Mouse (Mus musculus): Measurements from ENCODE around the gene Hacd2. TPM values are rescaled to one million over a fixed set of nuclear protein-coding genes. Genes with fewer than 3 reads are reported as not detected.

Gene Hacd2
- polyA plus RNA-seq, 1 experiment from 2014 or later, result 132 TPM

- no peak for ATAC-seq (ENCODE audit: insufficient number of reproducible peaks, low FRiP score, low TSS enrichment, low read depth)
- Histone ChIP-seq H3K4me2 (no peak overlapping the region), H3K4me1 (no peaks in the 10 kb centered on the region), H3K9ac (no peak overlapping the region), H3K36me3 (no peaks in the 10 kb centered on the region), H3K27ac (no peak overlapping the region), H3K4me3 (no peak overlapping the region), H3K9me3 (no peaks in the 10 kb centered on the region), H3K27me3 (no peaks in the 10 kb centered on the region)
Measured at GRCm38 (mm10) chr16:35008447-35008846, 13.8 kb upstream of the Hacd2 start.

- no peaks in the 10 kb centered on the region for H3K4me1 ChIP-seq
- no peak for ATAC-seq (ENCODE audit: insufficient number of reproducible peaks, low FRiP score, low TSS enrichment, low read depth)
- no peak overlapping the region for H3K9ac ChIP-seq
- no peaks in the 10 kb centered on the region for H3K9me3 ChIP-seq
- H3K4me2 ChIP-seq, result no peak overlapping the region
- no peaks in the 10 kb centered on the region for H3K36me3 ChIP-seq
- H3K27me3 ChIP-seq, result no peaks in the 10 kb centered on the region
- WGBS, result 85% methylated on average over 2 of the region's 2 CpGs
- no peak overlapping the region for H3K27ac ChIP-seq
- H3K4me3 ChIP-seq, result no peak overlapping the region
Measured at GRCm38 (mm10) chr16:35013501-35013900, 8.7 kb upstream of the Hacd2 start.

GRCm38 (mm10) chr16:35016491-35016890, 5.7 kb upstream of the Hacd2 start:
- H3K4me3 ChIP-seq, result no peak overlapping the region
- no peak overlapping the region for H3K27ac ChIP-seq
- no peak overlapping the region for H3K9ac ChIP-seq
- H3K36me3 ChIP-seq, result no peaks in the 10 kb centered on the region
- no peak overlapping the region for H3K4me2 ChIP-seq
- H3K27me3 ChIP-seq, result peaks cover 15% of the 10 kb centered on the region; the same call in 1 of the 2 replicates
- WGBS, result 58% methylated on average over 3 of the region's 3 CpGs
- H3K9me3 ChIP-seq, result no peaks in the 10 kb centered on the region
- ATAC-seq (ENCODE audit: insufficient number of reproducible peaks, low FRiP score, low TSS enrichment, low read depth), result no peak
- no peaks in the 10 kb centered on the region for H3K4me1 ChIP-seq

GRCm38 (mm10) chr16:35018470-35018974, 3.7 kb upstream of the Hacd2 start:
- H3K9ac ChIP-seq, result no peak overlapping the region
- no peak for ATAC-seq (ENCODE audit: insufficient number of reproducible peaks, low FRiP score, low TSS enrichment, low read depth)
- H3K27ac ChIP-seq, result no peak overlapping the region
- WGBS, result 83% methylated on average over 1 of the region's 1 CpGs
- H3K4me2 ChIP-seq, result no peak overlapping the region
- H3K4me1 ChIP-seq, result no peaks in the 10 kb centered on the region
- no peak overlapping the region for H3K4me3 ChIP-seq
- no peaks in the 10 kb centered on the region for H3K9me3 ChIP-seq
- no peaks in the 10 kb centered on the region for H3K36me3 ChIP-seq
- H3K27me3 ChIP-seq, result peaks cover 15% of the 10 kb centered on the region; the same call in 1 of the 2 replicates

GRCm38 (mm10) chr16:35021903-35022241, 356 bp upstream of the Hacd2 start:
- Histone ChIP-seq H3K4me2 (peak overlapping the region; percentile 61), H3K9ac (no peak overlapping the region), H3K4me3 (peak overlapping the region; percentile 99), H3K36me3 (no peaks in the 10 kb centered on the region), H3K27me3 (peaks cover 15% of the 10 kb centered on the region; the same call in 1 of the 2 replicates), H3K27ac (no peak overlapping the region), H3K4me1 (no peaks in the 10 kb centered on the region), H3K9me3 (no peaks in the 10 kb centered on the region)
- no peak for ATAC-seq (ENCODE audit: insufficient number of reproducible peaks, low FRiP score, low TSS enrichment, low read depth)
- 54% methylated on average over 5 of the region's 5 CpGs for WGBS

- Histone ChIP-seq H3K9me3 (no peaks in the 10 kb centered on the region), H3K4me2 (peak overlapping the region; percentile 61), H3K27ac (peak overlapping the region; percentile 86; the same call in 1 of the 2 replicates), H3K4me3 (peak overlapping the region; percentile 99), H3K36me3 (no peaks in the 10 kb centered on the region), H3K27me3 (peaks cover 15% of the 10 kb centered on the region; the same call in 1 of the 2 replicates), H3K9ac (peak overlapping the region; percentile 82), H3K4me1 (no peaks in the 10 kb centered on the region)
- 9% methylated on average over 8 of the region's 8 CpGs for WGBS
- no peak for ATAC-seq (ENCODE audit: insufficient number of reproducible peaks, low FRiP score, low TSS enrichment, low read depth)
Measured at GRCm38 (mm10) chr16:35023138-35023735, 1.0 kb downstream of the Hacd2 start.

- no peak overlapping the region for H3K27ac ChIP-seq
- no peak overlapping the region for H3K4me2 ChIP-seq
- no peaks in the 10 kb centered on the region for H3K9me3 ChIP-seq
- no peak overlapping the region for H3K9ac ChIP-seq
- H3K4me1 ChIP-seq, result no peaks in the 10 kb centered on the region
- H3K4me3 ChIP-seq, result no peak overlapping the region
- H3K27me3 ChIP-seq, result peaks cover 13% of the 10 kb centered on the region; the same call in 1 of the 2 replicates
- WGBS, result 83% methylated on average over 5 of the region's 5 CpGs
- no peak for ATAC-seq (ENCODE audit: insufficient number of reproducible peaks, low FRiP score, low TSS enrichment, low read depth)
- peaks cover 8% of the 10 kb centered on the region; the same call in 1 of the 2 replicates for H3K36me3 ChIP-seq
Measured at GRCm38 (mm10) chr16:35024300-35024699, 2.1 kb downstream of the Hacd2 start.

- peaks cover 14% of the 10 kb centered on the region; the same call in 1 of the 2 replicates for H3K36me3 ChIP-seq
- no peaks in the 10 kb centered on the region for H3K9me3 ChIP-seq
- no peaks in the 10 kb centered on the region for H3K4me1 ChIP-seq
- H3K4me3 ChIP-seq, result no peak overlapping the region
- no peak overlapping the region for H3K27ac ChIP-seq
- H3K27me3 ChIP-seq, result peaks cover 4% of the 10 kb centered on the region; the same call in 1 of the 2 replicates
- H3K4me2 ChIP-seq, result no peak overlapping the region
- no peak overlapping the region for H3K9ac ChIP-seq
- no peak for ATAC-seq (ENCODE audit: insufficient number of reproducible peaks, low FRiP score, low TSS enrichment, low read depth)
- WGBS, result 87% methylated on average over 4 of the region's 4 CpGs
Measured at GRCm38 (mm10) chr16:35025347-35025746, 3.1 kb downstream of the Hacd2 start.

GRCm38 (mm10) chr16:35033241-35033640, 11.0 kb downstream of the Hacd2 start:
- H3K4me2 ChIP-seq, result no peak overlapping the region
- peaks cover 19% of the 10 kb centered on the region for H3K36me3 ChIP-seq
- H3K27ac ChIP-seq, result peak overlapping the region; percentile 78
- WGBS, result 69% methylated on average over 3 of the region's 3 CpGs
- no peaks in the 10 kb centered on the region for H3K27me3 ChIP-seq
- H3K4me1 ChIP-seq, result no peaks in the 10 kb centered on the region; the same call in 1 of the 2 replicates
- H3K9ac ChIP-seq, result no peak overlapping the region
- no peak overlapping the region for H3K4me3 ChIP-seq
- ATAC-seq (ENCODE audit: insufficient number of reproducible peaks, low FRiP score, low TSS enrichment, low read depth), result no peak
- H3K9me3 ChIP-seq, result no peaks in the 10 kb centered on the region

- peaks cover 13% of the 10 kb centered on the region for H3K36me3 ChIP-seq
- no peaks in the 10 kb centered on the region for H3K27me3 ChIP-seq
- no peaks in the 10 kb centered on the region for H3K9me3 ChIP-seq
- peak overlapping the region; percentile 78 for H3K27ac ChIP-seq
- H3K4me1 ChIP-seq, result no peaks in the 10 kb centered on the region; the same call in 1 of the 2 replicates
- ATAC-seq (ENCODE audit: insufficient number of reproducible peaks, low FRiP score, low TSS enrichment, low read depth), result no peak
- no peak overlapping the region for H3K4me3 ChIP-seq
- 49% methylated on average over 8 of the region's 8 CpGs for WGBS
- no peak overlapping the region for H3K9ac ChIP-seq
- H3K4me2 ChIP-seq, result no peak overlapping the region
Measured at GRCm38 (mm10) chr16:35033809-35034577, 11.8 kb downstream of the Hacd2 start.

GRCm38 (mm10) chr16:35034971-35035370, 12.7 kb downstream of the Hacd2 start:
- no peak overlapping the region for H3K4me2 ChIP-seq
- no peak overlapping the region for H3K4me3 ChIP-seq
- H3K9me3 ChIP-seq, result no peaks in the 10 kb centered on the region
- H3K27ac ChIP-seq, result peak overlapping the region; percentile 78; the same call in 1 of the 2 replicates
- H3K36me3 ChIP-seq, result peaks cover 7% of the 10 kb centered on the region; the same call in 1 of the 2 replicates
- 84% methylated on average over 5 of the region's 5 CpGs for WGBS
- no peaks in the 10 kb centered on the region; the same call in 1 of the 2 replicates for H3K4me1 ChIP-seq
- H3K27me3 ChIP-seq, result no peaks in the 10 kb centered on the region
- H3K9ac ChIP-seq, result no peak overlapping the region
- ATAC-seq (ENCODE audit: insufficient number of reproducible peaks, low FRiP score, low TSS enrichment, low read depth), result no peak

- Histone ChIP-seq H3K4me2 (no peak overlapping the region), H3K4me3 (no peak overlapping the region), H3K9me3 (no peaks in the 10 kb centered on the region), H3K27me3 (no peaks in the 10 kb centered on the region), H3K4me1 (no peaks in the 10 kb centered on the region; the same call in 1 of the 2 replicates), H3K9ac (no peak overlapping the region), H3K36me3 (no peaks in the 10 kb centered on the region; the same call in 1 of the 2 replicates), H3K27ac (no peak overlapping the region)
- WGBS, result 77% methylated on average over 5 of the region's 5 CpGs
- no peak for ATAC-seq (ENCODE audit: insufficient number of reproducible peaks, low FRiP score, low TSS enrichment, low read depth)
Measured at GRCm38 (mm10) chr16:35036754-35037153, 14.5 kb downstream of the Hacd2 start.

All from limb, embryonic 15.5 days (tissue).